In genomic region chr12:49372170-49372569, GRCm38 (mm10) we compare ENCODE assay signal across 15 mouse cellular contexts. TPM values are rescaled to one million over a fixed set of nuclear protein-coding genes. Genes with fewer than 3 reads are reported as not detected.
DNase-seq lines count a peak whose midpoint lies in the region; ATAC-seq and TF ChIP-seq lines count a peak whose summit lies in the region.
"Had no signal": no experiment of that assay in that cellular context is flagged by ENCODE, and none has a peak within 500 bp of the region (broad histone marks: within the 10 kb centered on the region; RNA-seq: fewer than 3 reads in every experiment).

No protein-coding gene starts in this region.

- H3K27me3 ChIP-seq in intestine, postnatal 0 days (replicated peaks; ENCODE audit: control insufficient read depth, insufficient read depth, low read length) = peaks cover 48% of the 10 kb centered on the region
- H3K27me3 ChIP-seq in intestine, embryonic 16.5 days (replicated peaks; ENCODE audit: control insufficient read depth, insufficient read depth, low read length) = peaks cover 46% of the 10 kb centered on the region
- peaks cover 70% of the 10 kb centered on the region for H3K27me3 ChIP-seq in midbrain, embryonic 14.5 days (ENCODE audit: control insufficient read depth, insufficient read depth, low read length)
- peaks cover 75% of the 10 kb centered on the region for H3K27me3 ChIP-seq in midbrain, embryonic 13.5 days
- peaks cover 20% of the 10 kb centered on the region; the same call in 1 of the 2 replicates for H3K27me3 ChIP-seq in stomach, postnatal 0 days (ENCODE audit: control insufficient read depth, insufficient read depth, low read length)

- no peak overlapping the region for H3K4me3 ChIP-seq in intestine, postnatal 0 days (ENCODE audit: low read depth, low read length)
- H3K4me3 ChIP-seq in intestine, embryonic 16.5 days (ENCODE audit: low read length) = no peak overlapping the region
- H3K4me3 ChIP-seq in midbrain, embryonic 14.5 days (replicated peaks; ENCODE audit: low read depth, low read length) = no peak overlapping the region
- H3K4me3 ChIP-seq in midbrain, embryonic 13.5 days (replicated peaks) = no peak overlapping the region
- no peak overlapping the region for H3K4me3 ChIP-seq in stomach, postnatal 0 days (ENCODE audit: low read depth, low read length)
- H3K4me3 ChIP-seq: liver, embryonic 15.5 days; midbrain, embryonic 12.5 days had no signal

- H3K36me3 ChIP-seq in intestine, postnatal 0 days (ENCODE audit: control insufficient read depth, insufficient read depth) = no peaks in the 10 kb centered on the region
- H3K36me3 ChIP-seq in intestine, embryonic 16.5 days (ENCODE audit: control insufficient read depth, insufficient read depth, low read length) = no peaks in the 10 kb centered on the region
- no peaks in the 10 kb centered on the region for H3K36me3 ChIP-seq in midbrain, embryonic 14.5 days (ENCODE audit: control insufficient read depth, insufficient read depth, low read length)
- H3K36me3 ChIP-seq in midbrain, embryonic 13.5 days = no peaks in the 10 kb centered on the region
- H3K36me3 ChIP-seq in stomach, postnatal 0 days (ENCODE audit: control insufficient read depth, insufficient read depth, low read length) = no peaks in the 10 kb centered on the region
- H3K36me3 ChIP-seq: liver, embryonic 15.5 days; midbrain, embryonic 12.5 days had no signal

- TF ChIP-seq EP300 in stomach, postnatal 0 days (optimal IDR thresholded peaks at IDR 0.05) = no peak

- ATAC-seq in intestine, postnatal 0 days = no peak
- no peak for ATAC-seq in intestine, embryonic 16.5 days
- ATAC-seq in midbrain, embryonic 14.5 days (ENCODE audit: low FRiP score, low TSS enrichment) = no peak
- no peak for ATAC-seq in midbrain, embryonic 13.5 days
- no peak for ATAC-seq in stomach, postnatal 0 days (ENCODE audit: low FRiP score, low TSS enrichment)

- no peak overlapping the region for H3K27ac ChIP-seq in intestine, postnatal 0 days (ENCODE audit: low read depth, low read length)
- no peak overlapping the region for H3K27ac ChIP-seq in intestine, embryonic 16.5 days (ENCODE audit: low read length)
- no peak overlapping the region for H3K27ac ChIP-seq in midbrain, embryonic 14.5 days (replicated peaks; ENCODE audit: low read depth, low read length)
- no peak overlapping the region for H3K27ac ChIP-seq in midbrain, embryonic 13.5 days
- no peak overlapping the region for H3K27ac ChIP-seq in stomach, postnatal 0 days (replicated peaks)
- H3K27ac ChIP-seq: liver, embryonic 15.5 days; midbrain, embryonic 12.5 days had no signal

- peak; percentile 49 to 69 for DNase-seq in cerebellum, postnatal 10 days
- DNase-seq in cerebellum, postnatal 36 days = no peak
- peak; percentile 88 for DNase-seq in midbrain, embryonic 14.5 days
- DNase-seq in stomach, postnatal 0 days (ENCODE audit: low spot score) = no peak
- no peak for DNase-seq in thymus, adult 18-20 months
- DNase-seq: adrenal gland, adult 2 months; gastrocnemius, postnatal 10 days; heart, postnatal 14 days; kidney, adult 18-20 months had no signal

- H3K9me3 ChIP-seq in intestine, postnatal 0 days (ENCODE audit: control insufficient read depth) = no peaks in the 10 kb centered on the region
- H3K9me3 ChIP-seq in intestine, embryonic 16.5 days (ENCODE audit: control insufficient read depth, low read length) = no peaks in the 10 kb centered on the region
- H3K9me3 ChIP-seq in midbrain, embryonic 14.5 days (ENCODE audit: control insufficient read depth, low read length) = no peaks in the 10 kb centered on the region
- H3K9me3 ChIP-seq in midbrain, embryonic 13.5 days = no peaks in the 10 kb centered on the region
- H3K9me3 ChIP-seq in stomach, postnatal 0 days (ENCODE audit: control insufficient read depth, low read length) = no peaks in the 10 kb centered on the region
- H3K9me3 ChIP-seq: liver, embryonic 15.5 days; midbrain, embryonic 12.5 days had no signal

- no peak overlapping the region for H3K9ac ChIP-seq in intestine, postnatal 0 days (ENCODE audit: low read depth, low read length)
- no peak overlapping the region for H3K9ac ChIP-seq in intestine, embryonic 16.5 days (ENCODE audit: low read depth, low read length)
- no peak overlapping the region for H3K9ac ChIP-seq in midbrain, embryonic 14.5 days (replicated peaks; ENCODE audit: low read length)
- H3K9ac ChIP-seq in midbrain, embryonic 13.5 days (replicated peaks) = no peak overlapping the region
- H3K9ac ChIP-seq in stomach, postnatal 0 days (ENCODE audit: low read length) = no peak overlapping the region
- H3K9ac ChIP-seq: liver, embryonic 15.5 days; midbrain, embryonic 12.5 days had no signal

- TF ChIP-seq CTCF in intestine, postnatal 0 days (IDR thresholded peaks at IDR 0.05; ENCODE audit: low read depth) = peak; percentile 59
- TF ChIP-seq CTCF in stomach, postnatal 0 days (IDR thresholded peaks at IDR 0.05; ENCODE audit: low read depth) = peak; percentile 67

- no peak overlapping the region for H3K4me2 ChIP-seq in intestine, postnatal 0 days (replicated peaks; ENCODE audit: low read depth)
- no peak overlapping the region for H3K4me2 ChIP-seq in intestine, embryonic 16.5 days (ENCODE audit: low read depth, low read length)
- no peak overlapping the region for H3K4me2 ChIP-seq in midbrain, embryonic 14.5 days (ENCODE audit: low read length)
- H3K4me2 ChIP-seq in midbrain, embryonic 13.5 days (replicated peaks) = no peak overlapping the region
- no peak overlapping the region for H3K4me2 ChIP-seq in stomach, postnatal 0 days (replicated peaks; ENCODE audit: low read depth)
- H3K4me2 ChIP-seq: liver, embryonic 15.5 days; midbrain, embryonic 12.5 days had no signal

- no peaks in the 10 kb centered on the region for H3K4me1 ChIP-seq in intestine, postnatal 0 days (replicated peaks; ENCODE audit: control insufficient read depth, insufficient read depth, low read length)
- H3K4me1 ChIP-seq in intestine, embryonic 16.5 days (ENCODE audit: control insufficient read depth, insufficient read depth, low read length) = peaks cover 4% of the 10 kb centered on the region; the same call in 1 of the 2 replicates
- no peaks in the 10 kb centered on the region for H3K4me1 ChIP-seq in midbrain, embryonic 14.5 days (ENCODE audit: control insufficient read depth, insufficient read depth, low read length)
- peaks cover 9% of the 10 kb centered on the region; the same call in 1 of the 2 replicates for H3K4me1 ChIP-seq in midbrain, embryonic 13.5 days (replicated peaks)
- H3K4me1 ChIP-seq in stomach, postnatal 0 days (replicated peaks; ENCODE audit: control insufficient read depth, insufficient read depth) = no peaks in the 10 kb centered on the region
- H3K4me1 ChIP-seq: liver, embryonic 15.5 days had no signal

RNA-seq across cellular contexts. Expression of gene Foxg1, which starts 10.3 kb away (rescaled TPM):
- polyA plus RNA-seq in intestine, postnatal 0 days (2015; fragmentation: Nextera tagmentation; extraction: Ambion mirVana) = not detected in 2 replicates
- not detected in 2 replicates for polyA plus RNA-seq in intestine, embryonic 16.5 days (2015; fragmentation: Nextera tagmentation; extraction: Ambion mirVana)
- polyA plus RNA-seq in midbrain, embryonic 14.5 days (2014; fragmentation: Nextera tagmentation; extraction: Ambion mirVana) = 0.16 and 0.28 TPM in 2 replicates
- polyA plus RNA-seq in midbrain, embryonic 13.5 days (2015; fragmentation: Nextera tagmentation; extraction: Ambion mirVana) = 0.63 and 6.4 TPM in 2 replicates
- 0.12 TPM in 1 of 2 replicates, not detected in the other for polyA plus RNA-seq in stomach, postnatal 0 days (2015; fragmentation: Nextera tagmentation; extraction: Ambion mirVana)
- polyA plus RNA-seq: adrenal gland, adult 2 months; small intestine, adult 2 months had no signal

RNA-seq across cellular contexts. Expression of gene Gm43517, which starts 12.8 kb away (rescaled TPM):
- not detected in 2 replicates for polyA plus RNA-seq in intestine, postnatal 0 days (2015; fragmentation: Nextera tagmentation; extraction: Ambion mirVana)
- polyA plus RNA-seq in intestine, embryonic 16.5 days (2015; fragmentation: Nextera tagmentation; extraction: Ambion mirVana) = not detected in 2 replicates
- polyA plus RNA-seq in midbrain, embryonic 14.5 days (2014; fragmentation: Nextera tagmentation; extraction: Ambion mirVana) = not detected in 2 replicates
- 0.15 TPM in 1 of 2 replicates, not detected in the other for polyA plus RNA-seq in midbrain, embryonic 13.5 days (2015; fragmentation: Nextera tagmentation; extraction: Ambion mirVana)
- polyA plus RNA-seq in stomach, postnatal 0 days (2015; fragmentation: Nextera tagmentation; extraction: Ambion mirVana) = not detected in 2 replicates
- polyA plus RNA-seq: adrenal gland, adult 2 months; liver, embryonic 15.5 days; small intestine, adult 2 months had no signal

Comparison
In these comparisons a context has a peak if more than half of its experiments do, and no peak if none do; other contexts are left out.
1. DNase-seq: peak in cerebellum, postnatal 10 days (2 of 2) and midbrain, embryonic 14.5 days (single experiment); none in cerebellum, postnatal 36 days (0 of 2), stomach, postnatal 0 days (single experiment) and thymus, adult 18-20 months (0 of 2).